Mouse (Mus musculus): Measurements from ENCODE around the gene Pdzd3. TPM values are rescaled to one million over a fixed set of nuclear protein-coding genes. Genes with fewer than 3 reads are reported as not detected.

Pdzd3 gene
- polyA plus RNA-seq, 2 experiments from 2014 or later, result 0.30 TPM; not detected in 1

DNA sequence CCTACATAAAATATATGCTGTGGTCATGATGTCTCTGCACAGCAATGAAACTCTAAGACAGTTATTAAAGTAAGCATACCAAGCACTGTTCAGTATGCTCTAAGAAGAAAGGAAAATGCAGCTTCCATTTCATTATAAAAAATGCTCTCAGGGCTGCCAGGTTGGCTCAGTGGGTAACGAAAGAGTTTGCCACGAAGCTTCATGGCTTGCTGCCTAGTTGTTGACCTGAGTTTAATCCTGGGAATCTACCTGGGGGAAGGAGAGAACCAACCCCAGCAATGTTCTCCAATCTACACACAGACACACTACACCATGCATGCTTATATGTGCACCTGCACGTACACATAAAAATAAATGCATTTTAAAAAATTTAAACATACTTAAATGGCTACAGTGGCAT is 52.1 kb downstream of the Pdzd3 start:
- ATAC-seq, result no peak

Other genes with a start within 250 kb of the Pdzd3 start
- 100 to 1,000 TPM; 218 to 257 TPM for gene Thy1, start 208.1 kb downstream of the Pdzd3 start, polyA plus RNA-seq (2017; shearing (Covaris generic))
- 1 to 10 TPM; 1.6 to 1.7 TPM for gene Usp2, start 184.4 kb downstream of the Pdzd3 start, polyA plus RNA-seq (2017; shearing (Covaris generic))
- not detected for gene Mfrp, start 149.7 kb downstream of the Pdzd3 start, polyA plus RNA-seq (2017; shearing (Covaris generic))
- gene C1qtnf5, start 144.2 kb downstream of the Pdzd3 start, polyA plus RNA-seq (2017; shearing (Covaris generic)), result not detected
- gene Gm49380, start 138.0 kb downstream of the Pdzd3 start, polyA plus RNA-seq (2017; shearing (Covaris generic)), result not detected
- 1 to 10 TPM; 3.2 to 7.9 TPM for gene Rnf26, start 138.0 kb downstream of the Pdzd3 start, polyA plus RNA-seq (2017; shearing (Covaris generic))
- under 1 TPM in 1 of 2 experiments, not detected in 1; 0.16 TPM for gene Mcam, start 117.0 kb downstream of the Pdzd3 start, polyA plus RNA-seq (2017; shearing (Covaris generic))
- 10 to 100 TPM; 22.8 to 25.0 TPM for gene Cbl, start 17.4 kb downstream of the Pdzd3 start, polyA plus RNA-seq (2017; shearing (Covaris generic))
- not detected for gene Ccdc153, start 10.8 kb downstream of the Pdzd3 start, polyA plus RNA-seq (2017; shearing (Covaris generic))
- gene Nlrx1, start 17.1 kb upstream of the Pdzd3 start, polyA plus RNA-seq (2017; shearing (Covaris generic)), result 1 to 10 TPM; 2.8 to 6.0 TPM
- gene Abcg4, start 37.1 kb upstream of the Pdzd3 start, polyA plus RNA-seq (2017; shearing (Covaris generic)), result not detected
- 10 to 100 TPM; 18.1 to 21.7 TPM for gene Hinfp, start 54.2 kb upstream of the Pdzd3 start, polyA plus RNA-seq (2017; shearing (Covaris generic))
- 1 to 10 TPM; 4.3 to 5.3 TPM for gene C2cd2l, start 68.8 kb upstream of the Pdzd3 start, polyA plus RNA-seq (2017; shearing (Covaris generic))
- gene Dpagt1, start 74.5 kb upstream of the Pdzd3 start, polyA plus RNA-seq (2017; shearing (Covaris generic)), result 10 to 100 TPM; 16.5 to 18.0 TPM
- gene H2afx, start 83.2 kb upstream of the Pdzd3 start, polyA plus RNA-seq (2017; shearing (Covaris generic)), result 10 to 100 TPM; 29.0 to 36.5 TPM
- gene Hmbs, start 92.8 kb upstream of the Pdzd3 start, polyA plus RNA-seq (2017; shearing (Covaris generic)), result 10 to 100 TPM; 27.6 to 33.4 TPM
- gene Vps11, start 110.2 kb upstream of the Pdzd3 start, polyA plus RNA-seq (2017; shearing (Covaris generic)), result 10 to 100 TPM; 21.5 to 40.8 TPM
- 10 to 100 TPM; 15.7 to 20.3 TPM for gene Hyou1, start 128.0 kb upstream of the Pdzd3 start, polyA plus RNA-seq (2017; shearing (Covaris generic))
- gene Slc37a4, start 145.4 kb upstream of the Pdzd3 start, polyA plus RNA-seq (2017; shearing (Covaris generic)), result 10 to 100 TPM; 14.1 to 17.1 TPM
- gene Rps25, start 155.7 kb upstream of the Pdzd3 start, polyA plus RNA-seq (2017; shearing (Covaris generic)), result 1,000 to 10,000 TPM; 3,659 to 4,118 TPM
- 100 to 1,000 TPM; 119 to 162 TPM for gene Trappc4, start 156.1 kb upstream of the Pdzd3 start, polyA plus RNA-seq (2017; shearing (Covaris generic))
- gene Ccdc84, start 167.1 kb upstream of the Pdzd3 start, polyA plus RNA-seq (2017; shearing (Covaris generic)), result 10 to 100 TPM; 20.3 to 27.3 TPM
- gene Foxr1, start 189.7 kb upstream of the Pdzd3 start, polyA plus RNA-seq (2017; shearing (Covaris generic)), result under 1 TPM in 1 of 2 experiments, not detected in 1; 0.45 TPM
- not detected for gene Upk2, start 203.5 kb upstream of the Pdzd3 start, polyA plus RNA-seq (2017; shearing (Covaris generic))
- gene Bcl9l, start 231.4 kb upstream of the Pdzd3 start, polyA plus RNA-seq (2017; shearing (Covaris generic)), result 10 to 100 TPM; 13.2 to 15.2 TPM

Data from activated CD4-positive, CD25-positive, alpha-beta regulatory T cell, adult 4 months (primary cell).